Mouse (Mus musculus) C2C12 (cell line): Measurements from ENCODE around the gene Gins2.

Source experiments
- CTCF ChIP-seq: IDR thresholded peaks from one replicate; pipeline ENCODE4 v1.5.1; 2011; ENCODE audit not compliant: control insufficient read depth, insufficient read depth, insufficient read length
- MAX ChIP-seq: IDR thresholded peaks from one replicate; pipeline ENCODE4 v1.6.1; 2011; ENCODE audit warnings: mild to moderate bottlenecking, control low read depth
- MYOD1 ChIP-seq: IDR thresholded peaks from one replicate; pipeline ENCODE4 v1.6.1; 2011; ENCODE audit warnings: low read depth; ENCODE audit not compliant: control insufficient read depth, insufficient read length
- USF1 ChIP-seq: IDR thresholded peaks from one replicate; pipeline ENCODE4 v1.6.1; 2011; ENCODE audit warnings: low read depth, mild to moderate bottlenecking, control low read depth, moderate library complexity

- no peak for TF ChIP-seq USF1
- TF ChIP-seq MYOD1: no peak
- no peak for TF ChIP-seq CTCF
- no peak for TF ChIP-seq MAX
Measured at GRCm38 (mm10) chr8:120557170-120557965, 31.7 kb downstream of the Gins2 start.
